Mouse (Mus musculus) kidney, adult 2 months (tissue): ENCODE results near the gene Ptprd.

Experiments
- CTCF ChIP-seq: fragments of 200-500 bp; conservative IDR thresholded peaks from 2 replicates; pipeline ENCODE4 v1.5.1; 2011; ENCODE audit warnings: low read depth, mild to moderate bottlenecking, control low read depth, low read length, moderate library complexity, mixed read lengths; ENCODE audit not compliant: insufficient read depth, insufficient read length
- POLR2A ChIP-seq: fragments of 200-500 bp; IDR thresholded peaks from one replicate; pipeline ENCODE4 v1.6.1; 2011; ENCODE audit warnings: low read depth, low read length, control low read depth

- no peak for TF ChIP-seq CTCF
- no peak for TF ChIP-seq POLR2A
These were observed 1298.1 kb downstream of the Ptprd start for GRCm38 (mm10) chr4:76913532-76914150.
